Mouse (Mus musculus) kidney, postnatal 10 days (tissue): ENCODE data around the gene Sirt3.
"Not testable (repeated sequence)": the region's sequence is repeated elsewhere in the genome, so short reads cannot be mapped to it uniquely, and the experiment has no call there.

Experiments used
- DNase-seq: peaks from one replicate; pipeline ENCODE4 v3.0.0; 2021; ENCODE audit warnings: mixed read lengths

The Sirt3 gene

DNA sequence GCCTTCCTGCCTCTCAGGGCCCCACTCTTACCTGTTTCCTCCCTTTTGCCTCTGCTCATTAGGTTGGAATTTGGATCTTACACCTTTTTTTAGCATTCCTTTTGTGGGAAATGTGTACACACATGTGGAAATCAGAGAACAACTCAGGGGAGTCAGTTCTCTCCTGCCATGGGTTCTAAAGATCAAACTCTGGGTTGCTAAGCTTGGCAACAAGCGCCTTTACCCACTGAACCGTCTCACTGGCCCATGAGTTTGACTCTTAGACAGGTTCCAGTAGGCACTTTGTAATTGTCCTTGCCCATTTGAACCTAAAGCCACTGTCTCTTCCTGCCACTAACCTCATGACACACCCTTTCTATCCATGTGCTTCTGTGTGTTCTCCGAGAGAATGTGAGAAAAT is 12.5 kb upstream of the Sirt3 start:
- DNase-seq = no peak

DNA sequence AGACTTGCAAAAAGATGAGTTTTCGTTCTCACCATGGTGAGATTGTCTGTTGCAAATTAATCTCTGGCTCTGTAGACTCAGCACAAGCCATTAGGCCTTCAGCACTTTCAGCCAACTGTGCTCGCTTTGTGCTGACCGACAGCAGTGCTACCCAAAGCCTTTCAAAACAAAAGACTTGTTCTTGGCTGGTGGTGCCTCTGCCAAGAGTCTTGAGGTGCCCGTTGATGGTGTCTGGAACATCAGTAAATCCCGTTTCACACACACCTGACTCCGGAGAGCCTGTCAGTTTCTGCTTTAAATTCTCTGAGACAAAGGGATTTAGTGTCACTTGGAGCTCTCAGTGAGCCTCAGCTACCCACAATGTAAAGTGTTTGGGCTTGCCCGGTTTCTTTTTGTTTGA is 11.9 kb upstream of the Sirt3 start:
- no peak for DNase-seq

DNA sequence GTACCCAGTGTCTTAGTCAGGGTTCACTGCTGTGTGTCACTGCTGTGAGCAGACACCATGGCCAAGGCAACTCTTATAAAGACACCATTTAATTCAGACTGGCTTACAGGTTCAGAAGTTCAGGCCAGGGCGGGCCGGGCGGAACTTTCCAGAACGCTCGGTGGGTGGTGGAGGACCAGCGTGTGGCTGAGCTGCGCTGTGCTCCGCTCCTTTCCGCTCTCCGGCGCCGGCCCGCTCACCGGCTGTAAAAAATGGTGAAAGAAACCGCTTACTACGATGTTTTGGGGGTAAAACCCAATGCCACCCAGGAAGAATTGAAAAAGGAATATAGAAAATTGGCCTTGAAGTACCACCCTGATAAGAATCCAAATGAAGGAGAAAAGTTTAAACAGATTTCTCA is 8.5 kb upstream of the Sirt3 start:
- not testable (repeated sequence) for DNase-seq

DNA sequence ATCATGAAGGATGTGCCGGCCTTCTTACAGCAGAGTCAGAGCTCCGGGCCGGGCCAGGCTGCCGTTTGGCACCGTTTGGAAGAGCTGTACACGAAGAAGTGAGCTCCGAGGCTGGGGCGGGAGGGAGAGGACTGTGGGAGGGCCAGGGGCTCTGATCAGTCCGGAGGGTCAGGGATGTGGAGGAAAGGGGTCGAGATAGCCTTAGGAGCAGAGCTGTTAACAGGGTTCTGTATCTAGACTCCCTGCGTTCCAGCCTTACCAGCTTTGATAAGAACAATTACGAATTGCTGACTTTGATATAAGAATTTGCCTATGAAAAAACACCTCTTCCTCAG is 327 bp upstream of the Sirt3 start:
- no peak for DNase-seq

DNA sequence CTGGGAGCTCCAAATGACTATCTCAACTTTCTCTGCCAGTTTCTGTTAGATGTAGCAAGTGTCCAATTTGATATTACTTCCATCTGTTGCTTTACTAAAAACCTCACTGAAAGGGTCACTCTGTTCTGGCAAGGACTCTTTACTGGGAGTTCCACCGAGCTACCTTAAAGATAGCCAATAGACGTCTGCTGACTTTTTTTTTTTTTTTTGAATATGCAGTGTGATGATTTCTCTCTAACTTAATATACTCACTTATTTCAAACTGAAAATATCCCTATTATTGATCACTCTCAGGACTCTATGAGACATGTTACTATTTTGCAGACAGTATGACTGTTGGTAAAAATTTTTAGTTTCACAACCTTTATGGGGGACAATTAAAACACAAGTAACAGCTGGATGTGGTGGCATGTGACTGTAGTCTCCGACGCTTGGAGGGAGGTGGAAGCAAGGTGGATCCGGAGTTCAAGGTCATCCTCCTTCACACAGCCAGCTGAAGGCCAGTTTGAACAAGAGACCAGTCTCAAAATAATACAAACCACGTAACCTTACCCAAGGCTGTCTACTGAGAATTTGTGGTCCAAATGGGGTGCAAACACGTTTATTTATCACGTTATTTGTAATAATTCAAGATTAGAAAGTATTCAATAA is 1.1 kb downstream of the Sirt3 start:
- DNase-seq = no peak

DNA sequence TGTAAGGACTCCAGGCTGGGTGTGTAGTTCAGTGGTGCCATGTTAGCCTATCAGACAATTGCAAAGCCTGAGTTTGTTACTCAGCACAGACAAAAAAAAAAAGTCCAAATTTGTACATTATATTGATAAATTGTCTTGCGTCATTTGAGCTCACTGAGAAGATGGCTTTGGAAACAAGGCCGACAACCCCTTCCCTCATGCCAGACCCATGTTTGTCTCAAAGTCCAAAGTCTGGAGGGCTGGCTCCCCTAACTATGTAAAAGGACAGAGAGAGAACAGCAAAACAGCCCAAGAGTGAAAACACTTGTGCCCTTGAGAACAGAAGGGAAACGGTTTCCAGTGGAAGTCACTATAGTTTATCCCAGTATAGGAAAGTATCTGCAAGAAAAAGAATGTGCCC is 1.7 kb downstream of the Sirt3 start:
- peak; percentile 35 for DNase-seq

DNA sequence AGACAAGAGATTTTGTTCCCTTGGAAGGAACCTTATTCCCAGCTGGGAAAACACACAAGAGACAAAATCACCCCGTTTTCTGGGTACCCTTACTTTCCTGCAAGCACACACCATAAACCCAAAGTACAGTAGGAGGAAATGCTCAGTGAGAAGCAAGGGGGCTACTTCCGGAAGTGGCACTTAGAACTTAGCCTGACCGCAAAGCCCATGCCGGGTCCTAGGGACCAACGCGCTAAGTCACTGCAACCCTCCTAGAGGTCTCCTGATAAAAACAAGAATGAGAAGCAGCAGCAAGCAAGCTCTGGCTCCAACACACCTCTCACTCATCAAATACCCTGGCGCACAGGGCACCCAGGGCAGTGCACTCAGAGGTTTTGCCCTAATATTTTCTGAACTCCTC is 2.8 kb downstream of the Sirt3 start:
- no peak for DNase-seq

DNA sequence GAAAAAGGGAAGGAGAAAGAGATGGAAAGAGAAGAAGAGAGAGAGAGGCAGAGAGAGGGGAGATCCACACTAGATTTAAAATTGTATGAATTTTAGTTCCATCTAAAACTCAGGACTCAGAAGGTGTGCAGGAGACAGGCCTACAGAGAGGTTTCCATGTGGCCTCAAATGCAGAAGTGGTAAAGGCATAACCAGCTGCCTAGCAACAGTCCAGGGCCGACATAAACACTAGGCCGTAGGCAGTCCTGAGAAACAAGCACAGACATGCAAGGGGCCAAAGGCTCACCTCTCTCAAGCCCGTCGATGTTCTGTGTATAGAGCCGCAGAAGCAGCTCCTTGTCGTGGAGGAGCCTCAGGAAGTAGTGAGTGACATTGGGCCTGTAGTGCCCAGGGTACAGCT is 4.7 kb downstream of the Sirt3 start:
- no peak for DNase-seq

DNA sequence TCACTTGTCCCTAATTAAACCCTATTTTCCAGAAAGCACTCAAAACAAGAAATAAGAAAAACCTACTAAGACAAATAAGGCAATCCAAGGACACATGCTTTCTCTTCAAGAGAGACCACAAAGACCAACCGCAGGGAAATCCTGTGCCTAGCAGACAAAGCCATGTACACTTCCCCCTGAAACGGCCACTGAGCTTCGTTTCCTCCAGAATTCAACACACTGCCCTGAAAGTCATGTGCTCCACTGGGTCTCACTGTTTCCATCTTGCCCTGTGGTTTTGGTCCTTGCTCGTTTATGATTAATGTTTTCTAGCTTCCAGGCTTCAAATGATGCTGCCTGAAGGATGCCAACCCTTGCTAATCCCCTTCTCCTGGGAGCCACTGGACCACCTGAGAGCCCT is 7.9 kb downstream of the Sirt3 start:
- DNase-seq = no peak

DNA sequence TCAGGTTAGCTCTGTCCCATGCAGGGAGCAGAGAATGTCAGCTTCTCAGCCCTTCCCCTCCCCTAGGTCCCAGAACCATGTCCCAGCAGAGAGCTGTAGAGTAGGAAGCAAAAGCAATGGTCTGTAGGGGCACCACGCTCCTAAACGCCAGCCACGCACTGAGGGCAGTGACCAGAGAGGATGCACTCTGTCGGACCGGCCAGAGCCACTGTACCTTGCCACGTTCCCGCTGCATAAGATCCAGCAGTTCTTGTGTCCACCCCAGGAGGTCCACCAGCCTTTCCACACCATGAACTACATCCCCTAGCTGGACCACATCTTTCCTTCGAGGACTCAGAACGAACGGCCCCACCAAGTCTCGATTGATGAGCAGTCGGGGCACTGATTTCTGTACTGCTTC is 17.3 kb downstream of the Sirt3 start:
- DNase-seq = no peak

DNA sequence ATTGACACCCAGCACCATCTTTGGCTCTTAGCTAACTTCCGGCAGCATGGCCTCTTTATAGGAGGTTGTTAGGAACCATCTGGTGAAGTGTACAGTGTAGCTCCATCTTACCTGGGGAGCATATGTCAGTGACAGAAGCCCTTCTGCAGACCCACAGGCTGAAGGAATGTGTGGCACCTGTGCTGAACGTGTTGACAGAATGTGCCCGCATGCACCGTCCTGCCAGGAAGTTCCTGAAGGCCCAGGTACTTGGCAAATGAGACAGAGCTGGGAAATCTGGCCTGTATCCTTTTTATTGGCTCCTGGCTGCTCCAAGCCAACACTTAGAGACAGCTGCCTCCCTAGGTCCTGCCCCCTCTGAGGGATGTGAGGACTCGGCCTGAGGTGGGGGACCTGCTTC is 21.4 kb downstream of the Sirt3 start:
- DNase-seq = no peak

DNA sequence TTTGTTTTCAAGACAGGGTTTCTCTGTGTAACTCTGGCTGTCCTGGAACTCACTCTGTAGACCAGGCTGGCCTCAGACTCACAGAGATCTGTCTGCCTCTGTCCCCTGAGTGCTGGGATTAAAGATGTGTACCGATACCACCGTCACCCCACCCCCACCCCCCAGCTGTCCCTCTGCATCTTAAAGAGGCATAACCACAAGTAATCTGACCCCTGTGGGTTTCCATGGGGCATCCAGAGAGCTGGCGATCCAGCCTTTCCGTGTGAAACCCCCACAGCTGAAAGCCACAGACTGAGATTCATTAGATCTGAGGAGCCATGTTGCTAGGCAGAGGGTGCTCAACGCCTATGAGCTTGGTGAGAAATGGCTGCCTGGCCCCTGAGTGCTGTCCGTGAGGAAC is 22.1 kb downstream of the Sirt3 start:
- no peak for DNase-seq

DNA sequence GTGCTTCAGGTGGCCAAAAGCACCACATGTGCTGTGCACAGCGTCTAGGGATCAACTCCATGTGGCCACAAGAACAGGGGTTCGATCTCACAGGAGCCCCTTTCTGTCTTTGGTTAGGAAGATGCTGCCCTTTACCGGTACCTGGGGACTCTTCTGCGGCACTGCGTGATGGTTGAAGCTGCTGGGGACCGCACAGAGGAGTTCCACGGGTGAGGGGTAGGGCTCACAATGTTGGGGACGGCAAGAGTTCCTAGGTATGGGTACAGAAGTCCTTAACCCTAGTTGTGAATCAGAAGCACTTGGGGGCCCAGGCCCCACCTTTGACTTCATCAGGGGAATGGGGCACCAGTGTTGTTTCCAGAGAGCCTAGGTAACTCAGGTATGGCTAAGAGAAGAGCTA is 23.4 kb downstream of the Sirt3 start:
- no peak for DNase-seq

DNA sequence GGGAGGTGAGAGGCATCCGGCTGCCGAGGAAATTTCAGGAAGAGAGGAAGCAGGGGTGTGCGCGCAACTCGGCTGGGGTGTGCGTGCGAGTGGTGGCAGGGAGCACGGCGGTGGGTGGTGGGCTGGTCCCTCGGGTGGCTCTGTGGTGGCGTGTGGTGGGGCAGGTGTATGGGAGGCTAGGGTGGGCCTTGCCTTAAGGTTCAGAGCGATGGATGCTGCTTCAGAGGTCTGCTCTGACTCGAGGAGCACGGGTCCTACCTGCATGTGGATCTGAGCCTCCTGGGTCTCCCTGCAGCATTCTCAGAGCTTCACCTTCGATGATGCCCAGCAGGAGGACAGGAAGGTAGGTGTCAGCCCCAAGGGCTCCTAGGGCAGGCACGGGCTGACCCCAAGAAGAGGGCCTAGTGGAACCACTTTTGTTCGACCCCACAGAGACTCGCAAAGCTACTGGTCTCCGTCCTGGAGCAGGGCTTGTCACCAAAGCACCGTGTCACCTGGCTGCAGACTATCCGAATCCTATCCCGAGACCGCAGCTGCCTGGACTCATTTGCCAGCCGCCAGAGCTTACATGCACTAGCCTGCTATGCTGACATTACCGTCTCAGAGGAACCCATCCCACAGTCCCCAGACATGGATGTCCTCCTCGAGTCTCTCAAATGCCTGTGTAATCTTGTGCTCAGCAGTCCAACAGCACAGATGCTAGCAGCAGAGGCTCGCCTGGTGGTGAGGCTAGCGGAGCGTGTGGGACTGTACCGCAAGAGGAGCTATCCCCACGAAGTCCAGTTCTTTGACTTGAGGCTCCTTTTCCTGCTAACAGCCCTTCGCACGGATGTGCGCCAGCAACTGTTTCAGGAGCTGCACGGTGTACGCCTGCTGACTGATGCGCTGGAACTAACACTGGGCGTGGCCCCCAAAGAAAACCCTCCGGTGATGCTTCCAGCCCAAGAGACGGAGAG is 24.3 kb downstream of the Sirt3 start, which contains the start of gene Bet1l:
TSS of gene Bet1l (minus strand) at position 28 of the 956 bp plus-strand sequence.
- DNase-seq = no peak

DNA sequence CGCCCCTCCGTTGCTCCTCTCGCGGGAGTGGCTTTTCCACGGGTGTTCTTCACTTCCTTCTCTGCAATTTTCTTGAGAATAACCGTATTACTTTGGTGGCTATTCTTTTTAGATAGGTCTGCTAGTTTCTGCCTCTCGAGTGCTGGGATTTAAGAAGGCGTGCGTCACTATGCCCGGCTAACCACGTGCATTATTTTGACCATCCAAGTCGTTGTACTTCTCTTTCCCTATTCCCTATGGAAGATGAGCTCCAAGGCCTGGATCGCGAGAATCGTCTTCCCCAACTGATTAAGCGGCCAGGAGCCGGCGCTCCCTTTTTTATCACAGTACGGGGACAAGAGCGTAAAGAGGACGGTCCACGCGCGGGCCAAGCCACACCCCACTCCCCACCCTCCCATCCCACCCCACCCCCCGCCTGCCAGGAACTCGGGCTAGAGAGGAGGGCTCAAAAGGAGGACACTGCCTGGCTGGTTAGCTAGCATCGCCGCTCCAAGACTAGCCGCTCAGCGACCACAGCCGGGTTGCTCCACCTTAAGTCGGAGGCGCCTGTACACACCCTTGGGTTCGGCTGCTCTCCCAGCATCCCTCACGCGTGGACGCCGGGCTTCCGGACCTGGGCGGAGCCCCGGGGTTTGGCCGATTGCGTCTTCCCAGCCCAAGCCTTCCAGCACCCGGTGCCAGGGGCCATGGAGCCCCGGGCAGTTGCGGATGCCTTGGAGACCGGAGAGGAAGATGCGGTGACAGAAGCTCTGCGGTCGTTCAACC is 25.1 kb downstream of the Sirt3 start, which contains the start of gene Ric8a:
TSS of gene Ric8a (plus strand) at position 173 of the 765 bp plus-strand sequence.
- DNase-seq = peak; percentile 93

DNA sequence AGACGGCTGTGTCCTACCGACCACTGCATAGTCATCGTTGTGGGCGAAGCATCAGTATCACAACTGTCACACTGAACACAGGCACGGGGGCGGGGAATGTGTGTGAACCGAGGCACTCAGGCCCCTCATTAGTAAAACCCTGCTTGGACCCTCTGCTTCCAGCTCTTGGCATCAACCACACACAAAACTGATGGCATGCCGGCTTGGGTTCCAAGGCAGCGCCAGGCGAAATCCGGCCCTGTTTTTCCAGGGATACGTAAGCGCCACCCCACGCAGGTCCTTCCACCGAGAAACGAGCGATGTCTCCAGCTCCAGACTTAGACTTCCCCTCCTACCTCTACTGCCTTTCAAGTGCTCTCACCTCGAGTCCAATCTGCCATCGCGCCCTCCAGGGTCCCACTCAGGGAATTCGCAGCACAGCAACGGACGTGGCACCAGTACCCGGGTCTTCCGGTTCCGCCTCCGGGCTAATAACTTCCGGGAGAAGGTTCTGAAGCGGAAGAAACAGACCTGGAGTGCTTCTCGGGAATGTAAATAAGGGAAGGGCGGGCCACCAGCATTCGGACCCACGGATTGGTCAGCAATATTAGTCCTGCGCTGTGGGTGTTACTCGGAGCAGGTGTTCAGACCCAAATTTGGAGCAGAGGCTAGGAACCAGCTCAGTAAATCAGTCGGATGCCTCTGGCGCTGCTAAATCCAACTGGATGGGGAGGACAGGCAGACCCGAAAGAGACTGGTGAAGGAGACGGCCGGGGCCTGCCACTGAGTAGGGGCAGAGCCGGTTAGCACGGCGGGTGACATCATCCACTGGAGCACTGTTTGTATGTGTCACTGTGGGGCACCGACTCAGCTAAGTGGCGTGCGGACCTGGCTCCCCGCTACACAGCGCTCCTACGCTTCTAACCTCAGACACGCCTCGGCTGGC is 26.0 kb downstream of the Sirt3 start, which contains the start of gene Gm45785:
TSS of gene Gm45785 (minus strand) at position 472 of the 925 bp plus-strand sequence.
- DNase-seq = peak; percentile 88

DNA sequence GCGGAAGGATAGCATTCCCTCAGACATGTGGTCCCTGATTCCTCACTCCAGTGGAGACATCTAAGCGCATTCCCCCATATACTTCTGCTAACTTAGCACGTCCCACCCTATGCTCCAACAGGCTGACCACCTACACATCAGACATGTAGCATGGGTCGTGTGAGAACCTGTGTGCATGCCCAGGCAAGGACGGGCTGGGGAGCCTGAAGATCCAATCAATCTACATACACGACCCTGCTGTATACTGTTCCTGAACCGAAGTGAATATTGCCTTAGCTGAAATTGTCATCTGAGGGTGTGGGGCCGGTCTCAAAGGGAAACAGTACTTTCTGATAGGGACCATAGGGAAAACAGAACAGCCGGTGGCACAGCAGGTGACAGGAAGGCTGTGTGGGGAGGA is 26.9 kb downstream of the Sirt3 start:
- no peak for DNase-seq

DNA sequence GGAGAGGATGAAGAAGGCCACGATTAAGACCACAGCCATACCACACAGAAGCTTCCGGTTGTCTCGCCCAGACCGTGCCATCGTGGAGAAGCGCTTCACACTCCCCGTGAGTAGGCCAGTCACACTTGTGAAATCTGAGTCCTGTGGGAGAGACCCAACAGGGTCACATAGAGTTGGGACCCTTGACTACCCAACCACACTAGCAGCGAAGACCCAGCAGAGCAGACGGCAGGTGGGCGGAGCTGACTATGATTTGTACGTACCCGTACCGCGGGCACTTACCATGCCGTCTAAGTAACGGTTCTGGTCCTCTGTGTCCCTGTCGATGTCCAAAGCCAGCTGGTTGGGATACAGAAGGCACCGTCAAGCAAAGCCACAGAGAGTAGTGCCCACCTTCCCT is 27.6 kb downstream of the Sirt3 start:
- DNase-seq = no peak

DNA sequence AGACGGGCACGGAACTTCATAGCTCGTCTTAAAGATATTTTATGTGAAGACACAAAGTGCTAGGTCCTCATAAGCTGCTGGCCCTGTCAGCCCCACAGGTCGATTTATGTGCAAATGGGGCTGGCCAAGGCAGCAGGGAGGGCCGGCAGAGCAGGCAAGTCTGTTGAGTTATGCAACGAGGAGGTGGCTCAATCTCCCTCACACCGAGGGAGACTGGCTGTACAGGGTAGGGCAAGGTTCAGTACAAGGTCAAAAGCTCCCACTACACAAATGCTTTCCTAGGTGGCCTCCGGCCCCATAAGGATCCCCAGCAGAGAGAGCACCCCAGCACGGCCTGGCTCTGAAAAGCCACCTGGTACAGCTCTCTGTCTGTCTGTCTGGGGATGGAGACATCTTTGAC is 28.7 kb downstream of the Sirt3 start:
- no peak for DNase-seq

DNA sequence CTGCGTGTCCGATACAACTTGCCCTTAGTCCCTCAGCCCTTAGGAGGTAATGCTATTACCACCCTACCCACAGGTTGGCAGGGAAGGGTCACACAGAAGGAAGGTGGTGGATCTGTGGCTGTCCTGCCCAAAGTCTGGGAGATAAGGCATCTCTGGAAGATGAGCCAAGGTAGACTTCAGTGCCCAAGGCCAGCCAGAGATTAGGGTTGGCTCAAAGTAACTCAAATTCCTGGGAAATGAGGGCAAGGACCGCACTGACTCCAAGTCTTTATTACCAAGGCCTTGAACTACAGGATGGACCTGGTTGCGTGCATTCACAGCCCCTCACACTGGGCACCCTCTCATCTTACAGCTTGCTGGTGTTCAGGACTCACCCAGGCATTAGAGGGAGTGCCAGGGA is 30.2 kb downstream of the Sirt3 start:
- DNase-seq = no peak

DNA sequence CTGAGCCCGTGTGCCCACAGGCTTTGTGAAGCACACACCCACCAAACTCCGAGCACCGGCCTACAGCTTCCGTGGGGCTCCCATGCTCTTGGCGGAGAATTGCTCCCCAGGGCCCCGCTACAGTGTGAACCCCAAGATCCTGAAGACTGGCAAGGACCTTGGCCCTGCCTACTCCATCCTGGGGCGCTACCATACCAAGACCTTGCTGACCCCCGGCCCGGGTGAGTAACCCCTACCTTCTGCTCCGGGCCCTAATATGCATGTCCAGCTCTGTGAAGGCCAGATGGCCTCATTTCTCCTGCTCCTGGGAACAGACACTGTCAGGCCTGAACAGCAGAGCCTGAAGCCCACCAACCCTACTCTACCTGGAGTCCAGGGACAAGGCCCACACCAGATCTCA is 33.5 kb downstream of the Sirt3 start:
- DNase-seq = no peak
